Mouse (Mus musculus) neural tube, embryonic 14.5 days (tissue): ENCODE measurements at regions not wholly inside any gene's neighbourhood (a gene's known extent, or its start where the extent isn't known, plus 50 kb on each side); places are given as distances from the start of the nearest gene placed in this dataset.
"Not testable (repeated sequence)": the region's sequence is repeated elsewhere in the genome, so short reads cannot be mapped to it uniquely, and the experiment has no call there.

Source experiments
- ATAC-seq: fragments of 200-750 bp; cut with Nextera tagmentation; 2 replicates; pipeline ENCODE4 v1.8.0; 2017; ENCODE audit warnings: low read depth, mild to moderate bottlenecking, moderate TSS enrichment, moderate library complexity
- H3K27ac ChIP-seq: fragments of 300-500 bp; sonication (generic); 2 replicates; pipeline ENCODE4 v1.5.1; 2014; ENCODE audit warnings: low read depth, mild to moderate bottlenecking, control low read depth, low read length, moderate library complexity, mixed read lengths
- H3K27me3 ChIP-seq: fragments of 300-500 bp; sonication (generic); 2 replicates; pipeline ENCODE4 v1.6.1; 2014; ENCODE audit warnings: low read length; ENCODE audit not compliant: control insufficient read depth, insufficient read depth
- H3K36me3 ChIP-seq: fragments of 300-500 bp; sonication (generic); 2 replicates; pipeline ENCODE4 v1.6.1; 2014; ENCODE audit warnings: low read length, mixed read lengths; ENCODE audit not compliant: control insufficient read depth, insufficient read depth
- H3K4me1 ChIP-seq: fragments of 300-500 bp; sonication (generic); 2 replicates; pipeline ENCODE4 v1.6.1; 2014; ENCODE audit warnings: low read length; ENCODE audit not compliant: control insufficient read depth, insufficient read depth
- H3K4me2 ChIP-seq: fragments of 300-500 bp; sonication (generic); 2 replicates; pipeline ENCODE4 v1.6.1; 2014; ENCODE audit warnings: mild to moderate bottlenecking, low read depth, low read length, control low read depth
- H3K4me3 ChIP-seq: fragments of 300-500 bp; sonication (generic); 2 replicates; pipeline ENCODE4 v1.5.1; 2014; ENCODE audit warnings: low read depth, low read length, control low read depth, mixed read lengths
- H3K9ac ChIP-seq: fragments of 300-500 bp; sonication (generic); replicated peaks from 2 replicates; pipeline ENCODE4 v1.6.1; 2014; ENCODE audit warnings: low read depth, mild to moderate bottlenecking, control low read depth, low read length, mixed read lengths
- H3K9me3 ChIP-seq: fragments of 300-500 bp; sonication (generic); 2 replicates; pipeline ENCODE4 v1.6.1; 2016; ENCODE audit warnings: low read length; ENCODE audit not compliant: control insufficient read depth
- WGBS: fragments of 180-500 bp; shearing (Covaris S2); extraction: QIAGEN DNeasy Blood & Tissue Kit; methylation state at CpG from one replicate; pipeline ENCODE4 v1.1.7; 2014; 5-methylcytosine and 5-hydroxymethylcytosine counted together

DNA sequence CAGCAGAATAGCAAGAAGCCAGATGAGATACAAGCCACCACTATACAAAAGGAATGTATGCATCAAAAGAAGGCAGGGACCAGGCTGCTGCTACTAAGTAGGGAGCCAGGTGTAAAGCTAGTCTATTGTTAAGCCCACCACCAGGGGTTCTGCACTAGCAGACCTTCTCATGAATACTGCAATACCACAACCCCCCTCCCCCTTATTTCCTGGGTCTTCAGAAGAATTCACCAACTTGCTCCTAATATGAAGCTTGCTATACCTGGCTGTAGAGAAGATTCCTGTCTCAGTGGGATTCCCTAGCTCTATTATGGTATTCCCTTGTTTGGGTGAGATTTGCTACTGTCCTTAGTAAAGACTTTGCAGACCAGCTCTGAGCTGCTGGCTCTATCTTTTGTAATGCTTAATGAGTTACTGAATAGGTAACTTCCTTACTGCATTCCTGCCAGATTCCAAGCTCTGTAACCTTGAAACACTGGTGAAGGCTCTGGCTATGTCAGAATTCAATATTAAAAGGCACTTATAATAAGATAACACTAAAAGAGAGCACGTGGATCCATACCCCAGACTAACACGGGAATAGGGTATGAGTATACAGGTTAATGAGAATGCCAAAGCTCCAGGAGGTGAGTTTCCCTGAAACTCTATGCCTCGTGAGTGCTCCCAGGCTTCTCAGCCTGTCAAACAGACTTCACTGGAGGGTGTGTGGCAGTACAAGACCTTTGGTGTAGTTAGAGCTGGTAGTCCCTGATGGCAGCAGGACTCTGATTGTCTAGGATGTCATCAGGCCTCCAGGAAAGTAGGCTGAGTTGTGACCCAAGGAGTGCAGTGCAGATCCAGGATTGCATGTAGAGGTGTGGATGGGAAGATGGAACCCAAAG lies 455.5 kb downstream of the Plxdc2 start:
- H3K27me3 ChIP-seq, ATAC-seq, H3K9ac ChIP-seq, H3K4me2 ChIP-seq, H3K4me1 ChIP-seq, H3K36me3 ChIP-seq, H3K9me3 ChIP-seq, H3K4me3 ChIP-seq, H3K27ac ChIP-seq: not testable (repeated sequence)
- 64% methylated on average over 3 of the region's 3 CpGs for WGBS

DNA sequence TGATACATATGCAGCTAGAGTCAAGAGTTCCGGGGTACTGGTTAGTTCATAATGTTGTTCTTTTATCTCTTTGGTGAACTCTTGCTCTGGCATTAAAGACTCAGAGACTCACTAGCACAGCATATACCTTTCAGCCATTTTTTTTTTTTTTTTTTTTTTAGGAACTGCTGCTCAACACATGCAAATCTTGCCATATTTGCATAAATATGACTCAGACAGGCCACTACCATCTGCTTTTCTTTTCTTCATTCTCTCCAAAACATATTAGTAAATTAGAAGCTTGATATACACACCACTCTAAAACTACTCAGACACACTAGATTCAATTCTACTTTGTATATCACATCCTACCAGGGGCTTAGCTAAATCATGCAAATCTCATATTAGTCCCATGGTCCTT lies 464.3 kb downstream of the Plxdc2 start:
- no peak for ATAC-seq
- Histone ChIP-seq H3K27ac (no peak overlapping the region), H3K27me3 (no peaks in the 10 kb centered on the region), H3K9me3 (no peaks in the 10 kb centered on the region), H3K9ac (no peak overlapping the region), H3K4me2 (no peak overlapping the region), H3K36me3 (no peaks in the 10 kb centered on the region), H3K4me3 (no peak overlapping the region), H3K4me1 (no peaks in the 10 kb centered on the region)
- 100% methylated on average over 1 of the region's 1 CpGs for WGBS

DNA sequence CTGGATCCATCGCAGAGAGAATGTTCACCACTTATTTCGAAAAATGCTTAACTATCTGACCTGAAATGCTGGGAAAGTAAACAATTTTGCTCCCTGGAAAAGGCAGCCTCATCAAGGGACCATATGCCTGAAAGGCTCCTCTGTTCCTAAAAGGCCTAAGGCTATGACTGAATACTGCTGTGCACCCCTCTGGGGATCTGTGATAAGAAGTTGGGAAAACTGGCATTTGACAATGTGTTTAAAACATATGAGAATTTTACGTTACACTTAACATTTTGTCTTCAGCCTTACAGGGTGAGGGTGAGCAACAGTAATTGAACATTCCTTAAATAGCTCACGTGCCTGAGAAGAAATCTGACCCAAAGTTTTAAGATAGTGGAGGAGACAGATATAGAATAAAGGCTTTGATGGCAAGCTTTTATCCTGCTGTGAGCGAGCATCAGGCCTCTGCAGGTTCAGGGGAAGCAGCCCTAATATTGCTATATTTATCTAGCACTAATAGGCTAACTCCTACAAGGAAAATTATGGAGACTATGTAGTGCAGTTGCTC lies 468.7 kb downstream of the Plxdc2 start:
- no peak overlapping the region for H3K4me2 ChIP-seq
- no peaks in the 10 kb centered on the region for H3K36me3 ChIP-seq
- no peak overlapping the region for H3K4me3 ChIP-seq
- no peak overlapping the region for H3K9ac ChIP-seq
- H3K27me3 ChIP-seq = no peaks in the 10 kb centered on the region
- H3K4me1 ChIP-seq = no peaks in the 10 kb centered on the region
- no peak overlapping the region for H3K27ac ChIP-seq
- H3K9me3 ChIP-seq = no peaks in the 10 kb centered on the region
- ATAC-seq = no peak
- WGBS = 74% methylated on average over 5 of the region's 5 CpGs

DNA sequence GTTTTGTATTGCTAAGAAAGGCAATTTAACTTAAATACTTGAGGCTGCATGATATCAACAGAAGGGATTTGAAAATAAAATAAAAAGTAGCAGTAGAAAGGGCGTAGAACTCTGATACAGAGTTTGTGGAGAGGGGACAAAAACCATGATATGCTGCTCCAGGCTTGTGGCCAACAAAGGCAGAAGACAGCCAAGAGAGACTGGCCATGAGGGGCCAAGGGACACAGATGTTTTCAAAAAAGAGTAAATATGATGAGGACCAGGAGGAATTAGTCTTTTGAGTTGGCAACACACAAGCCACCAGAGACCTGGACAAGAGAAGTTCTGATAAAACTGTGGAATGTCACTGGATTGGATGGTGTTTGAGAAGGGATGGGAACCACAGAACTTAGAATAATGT lies 471.2 kb downstream of the Plxdc2 start:
- Histone ChIP-seq H3K4me3 (no peak overlapping the region), H3K27ac (no peak overlapping the region), H3K36me3 (no peaks in the 10 kb centered on the region), H3K9me3 (no peaks in the 10 kb centered on the region), H3K9ac (no peak overlapping the region), H3K4me2 (no peak overlapping the region), H3K4me1 (no peaks in the 10 kb centered on the region), H3K27me3 (no peaks in the 10 kb centered on the region)
- WGBS = 90% methylated on average over 1 of the region's 1 CpGs
- no peak for ATAC-seq

DNA sequence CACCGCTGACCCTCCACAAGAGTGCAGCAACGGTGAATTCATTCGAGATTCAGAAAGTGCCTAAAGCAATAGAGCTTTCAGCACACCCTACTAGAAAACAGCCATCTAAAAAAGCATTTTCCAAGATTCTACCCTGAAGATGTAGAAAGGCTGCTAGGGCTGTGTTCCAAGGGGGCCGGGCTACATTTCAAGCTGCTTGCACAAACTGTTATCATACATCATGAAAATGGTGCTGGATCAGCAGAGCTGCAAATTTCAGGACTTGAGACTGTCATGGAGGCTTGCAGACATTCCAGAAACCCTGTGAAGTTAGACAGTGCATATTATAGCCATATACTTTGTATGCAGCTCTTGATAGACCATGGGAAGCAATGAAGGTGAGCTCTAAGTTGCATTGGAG lies 479.9 kb downstream of the Plxdc2 start:
- Histone ChIP-seq H3K9me3 (no peaks in the 10 kb centered on the region), H3K27me3 (no peaks in the 10 kb centered on the region), H3K4me1 (no peaks in the 10 kb centered on the region), H3K36me3 (no peaks in the 10 kb centered on the region), H3K27ac (no peak overlapping the region), H3K4me3 (no peak overlapping the region), H3K9ac (no peak overlapping the region), H3K4me2 (no peak overlapping the region)
- ATAC-seq = no peak
- WGBS = 97% methylated on average over 4 of the region's 4 CpGs

DNA sequence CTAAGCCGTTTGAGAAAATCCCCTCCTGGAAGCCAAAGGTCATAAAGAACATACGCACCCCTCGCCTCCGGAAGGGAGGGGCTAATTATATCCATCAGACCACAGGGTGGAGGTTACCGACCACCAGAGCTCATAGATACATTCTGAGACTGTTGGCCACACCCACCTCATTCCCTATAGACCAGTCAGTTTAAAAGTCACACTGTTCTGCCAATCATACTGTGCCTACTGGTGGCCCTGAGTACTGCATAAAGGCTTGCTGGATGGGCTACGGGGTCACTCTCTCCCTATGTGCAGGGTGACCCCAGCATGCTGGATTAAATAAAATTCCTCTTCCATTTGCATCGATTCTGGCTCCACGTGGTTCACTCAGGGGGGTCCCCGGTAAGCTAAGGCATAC lies 482.6 kb downstream of the Plxdc2 start:
- no peak overlapping the region for H3K4me3 ChIP-seq
- H3K27me3 ChIP-seq = no peaks in the 10 kb centered on the region
- no peaks in the 10 kb centered on the region for H3K4me1 ChIP-seq
- H3K27ac ChIP-seq = no peak overlapping the region
- 83% methylated on average over 9 of the region's 9 CpGs for WGBS
- no peak for ATAC-seq
- H3K9me3 ChIP-seq = no peaks in the 10 kb centered on the region
- no peak overlapping the region for H3K4me2 ChIP-seq
- no peak overlapping the region for H3K9ac ChIP-seq
- H3K36me3 ChIP-seq = no peaks in the 10 kb centered on the region

DNA sequence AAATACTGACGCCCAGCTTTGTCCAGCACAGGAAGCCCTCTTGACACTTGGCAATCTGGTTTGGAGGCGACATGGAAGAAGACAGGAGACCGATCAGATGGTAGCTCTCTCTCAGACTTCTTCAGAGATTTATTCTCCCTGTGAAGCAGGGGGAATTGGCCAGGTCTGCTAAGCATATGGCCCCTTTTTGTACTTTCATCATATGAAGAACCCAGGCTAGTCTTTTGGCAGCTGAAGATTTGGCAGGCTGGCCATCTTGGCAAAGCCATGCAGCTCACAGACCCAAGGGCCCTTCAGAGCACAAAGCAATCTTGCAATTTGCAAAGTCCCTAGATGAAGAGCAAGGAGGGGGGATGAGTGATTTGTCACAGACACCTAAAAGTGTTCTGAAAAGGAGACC lies 493.8 kb downstream of the Plxdc2 start:
- no peaks in the 10 kb centered on the region for H3K9me3 ChIP-seq
- no peak overlapping the region for H3K4me3 ChIP-seq
- 83% methylated on average over 3 of the region's 3 CpGs for WGBS
- no peak for ATAC-seq
- no peaks in the 10 kb centered on the region for H3K36me3 ChIP-seq
- H3K9ac ChIP-seq = no peak overlapping the region
- H3K27me3 ChIP-seq = no peaks in the 10 kb centered on the region
- no peak overlapping the region for H3K4me2 ChIP-seq
- no peak overlapping the region for H3K27ac ChIP-seq
- H3K4me1 ChIP-seq = no peaks in the 10 kb centered on the region

DNA sequence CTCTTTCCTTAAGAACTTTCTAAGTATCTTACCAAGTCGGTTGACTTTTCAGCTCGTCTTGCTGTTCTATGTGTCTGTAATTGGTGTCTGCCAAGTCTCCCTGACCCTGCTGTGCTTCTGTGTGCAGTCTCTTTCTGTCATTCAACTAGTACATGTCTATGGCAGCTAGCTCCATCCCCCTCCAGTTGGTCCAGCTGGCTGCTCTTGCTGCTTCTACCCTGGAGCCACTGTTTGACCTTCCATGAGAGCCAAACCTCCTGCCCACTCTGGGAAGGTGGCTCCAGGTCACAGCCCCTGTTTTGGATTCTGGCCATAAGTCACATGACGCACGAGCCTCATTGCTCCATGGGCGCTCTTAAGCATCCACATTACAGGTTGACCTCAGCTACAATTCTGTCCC lies 504.0 kb downstream of the Plxdc2 start:
- no peak overlapping the region for H3K9ac ChIP-seq
- H3K4me1 ChIP-seq = no peaks in the 10 kb centered on the region
- no peak overlapping the region for H3K4me2 ChIP-seq
- H3K27me3 ChIP-seq = no peaks in the 10 kb centered on the region
- H3K9me3 ChIP-seq = no peaks in the 10 kb centered on the region
- no peak overlapping the region for H3K4me3 ChIP-seq
- H3K27ac ChIP-seq = no peak overlapping the region
- H3K36me3 ChIP-seq = no peaks in the 10 kb centered on the region
- WGBS = 85% methylated on average over 5 of the region's 5 CpGs
- no peak for ATAC-seq

DNA sequence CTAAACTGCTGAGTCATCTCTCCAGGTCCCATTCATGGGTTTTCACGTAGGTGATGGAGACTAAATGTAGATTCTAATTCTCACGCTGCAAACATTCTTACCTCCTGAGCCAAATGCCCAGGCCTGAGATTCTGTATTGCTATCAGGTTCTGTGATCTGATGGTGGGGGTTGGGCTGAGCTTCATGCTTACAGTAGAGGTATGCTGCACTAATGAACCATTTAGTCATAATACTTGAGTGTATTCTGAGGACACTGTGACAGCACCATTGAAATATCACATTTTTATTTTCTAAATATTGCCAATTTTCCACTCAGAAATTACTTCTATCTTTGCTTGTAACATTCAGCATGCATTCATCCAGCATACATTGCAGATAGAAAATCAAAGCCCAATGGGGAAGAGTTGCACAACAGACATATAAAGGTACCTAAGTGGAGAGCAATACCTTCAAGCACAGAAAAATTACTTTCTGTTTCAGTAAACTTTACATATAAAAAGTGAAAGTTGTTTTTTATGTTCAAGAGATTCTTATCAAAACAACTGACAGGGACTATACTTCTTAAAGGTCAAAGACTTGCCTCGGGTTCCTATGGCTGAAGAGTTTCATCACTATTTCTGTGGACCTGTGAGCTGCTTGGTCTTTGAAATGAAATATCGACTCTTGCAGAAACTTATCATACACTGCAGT lies 510.2 kb downstream of the Plxdc2 start:
- no peak for ATAC-seq
- Histone ChIP-seq H3K27ac (no peak overlapping the region), H3K9ac (no peak overlapping the region), H3K9me3 (no peaks in the 10 kb centered on the region), H3K4me3 (no peak overlapping the region), H3K4me1 (no peaks in the 10 kb centered on the region), H3K36me3 (no peaks in the 10 kb centered on the region), H3K4me2 (no peak overlapping the region), H3K27me3 (no peaks in the 10 kb centered on the region)
- WGBS = 88% methylated on average over 4 of the region's 4 CpGs
